Mouse (Mus musculus): ENCODE data around the gene Nup133. TPM values are rescaled to one million over a fixed set of nuclear protein-coding genes. Genes with fewer than 3 reads are reported as not detected.

Gene Nup133
- polyA plus RNA-seq, 1 experiment = 13.5 TPM

GRCm38 (mm10) chr8:123880821-123881350, 68.2 kb downstream of the Nup133 start:
- no peaks in the 10 kb centered on the region for H3K4me1 ChIP-seq (ENCODE audit: control insufficient read depth, insufficient read depth, low read length)
- no peak overlapping the region for H3K27ac ChIP-seq (ENCODE audit: control insufficient read depth, insufficient read depth, low read depth, low read length, poor library complexity)
- no peak overlapping the region for H3K4me3 ChIP-seq (replicated peaks; ENCODE audit: control insufficient read depth, low read depth, low read length)
- 67% methylated on average over 4 of the region's 4 CpGs for WGBS
- TF ChIP-seq POLR2A (IDR thresholded peaks at IDR 0.05; ENCODE audit: borderline replicate concordance, control insufficient read depth, low read depth, low read length) = no peak
- TF ChIP-seq CTCF (IDR thresholded peaks at IDR 0.05; ENCODE audit: control insufficient read depth, insufficient read depth, low read length) = no peak

- no peaks in the 10 kb centered on the region for H3K4me1 ChIP-seq (ENCODE audit: control insufficient read depth, insufficient read depth, low read length)
- H3K4me3 ChIP-seq (replicated peaks; ENCODE audit: control insufficient read depth, low read depth, low read length) = no peak overlapping the region
- no peak overlapping the region for H3K27ac ChIP-seq (ENCODE audit: control insufficient read depth, insufficient read depth, low read depth, low read length, poor library complexity)
- TF ChIP-seq CTCF (IDR thresholded peaks at IDR 0.05; ENCODE audit: control insufficient read depth, insufficient read depth, low read length) = no peak
- TF ChIP-seq POLR2A (IDR thresholded peaks at IDR 0.05; ENCODE audit: borderline replicate concordance, control insufficient read depth, low read depth, low read length) = no peak
- WGBS = 47% methylated on average over 10 of the region's 10 CpGs
Observed at GRCm38 (mm10) chr8:123880271-123880670, 68.8 kb downstream of the Nup133 start.

- Histone ChIP-seq H3K27ac (ENCODE audit: control insufficient read depth, insufficient read depth, low read depth, low read length, poor library complexity) (no peak overlapping the region), H3K4me1 (ENCODE audit: control insufficient read depth, insufficient read depth, low read length) (no peaks in the 10 kb centered on the region), H3K4me3 (replicated peaks; ENCODE audit: control insufficient read depth, low read depth, low read length) (no peak overlapping the region)
- 61% methylated on average over 2 of the region's 2 CpGs for WGBS
- TF ChIP-seq POLR2A (IDR thresholded peaks at IDR 0.05; ENCODE audit: borderline replicate concordance, control insufficient read depth, low read depth, low read length) (no peak), CTCF (IDR thresholded peaks at IDR 0.05; ENCODE audit: control insufficient read depth, insufficient read depth, low read length) (no peak)
Observed at GRCm38 (mm10) chr8:123877865-123878264, 71.2 kb downstream of the Nup133 start.

- 77% methylated on average over 11 of the region's 11 CpGs for WGBS
- TF ChIP-seq CTCF (IDR thresholded peaks at IDR 0.05; ENCODE audit: control insufficient read depth, insufficient read depth, low read length) = no peak
- no peak for TF ChIP-seq POLR2A (IDR thresholded peaks at IDR 0.05; ENCODE audit: borderline replicate concordance, control insufficient read depth, low read depth, low read length)
Observed at GRCm38 (mm10) chr8:123874324-123874723, 74.7 kb downstream of the Nup133 start.

GRCm38 (mm10) chr8:123873364-123873763, 75.7 kb downstream of the Nup133 start:
- Histone ChIP-seq H3K4me3 (replicated peaks; ENCODE audit: control insufficient read depth, low read depth, low read length) (no peak overlapping the region), H3K4me1 (ENCODE audit: control insufficient read depth, insufficient read depth, low read length) (no peaks in the 10 kb centered on the region), H3K27ac (ENCODE audit: control insufficient read depth, insufficient read depth, low read depth, low read length, poor library complexity) (no peak overlapping the region)
- TF ChIP-seq CTCF (IDR thresholded peaks at IDR 0.05; ENCODE audit: control insufficient read depth, insufficient read depth, low read length) (no peak), POLR2A (IDR thresholded peaks at IDR 0.05; ENCODE audit: borderline replicate concordance, control insufficient read depth, low read depth, low read length) (no peak)
- 71% methylated on average over 6 of the region's 6 CpGs for WGBS

More at GRCm38 (mm10) chr8:123874324-123874723, 74.7 kb downstream of the Nup133 start:
- Histone ChIP-seq H3K4me3 (replicated peaks; ENCODE audit: control insufficient read depth, low read depth, low read length) (no peak overlapping the region), H3K4me1 (ENCODE audit: control insufficient read depth, insufficient read depth, low read length) (no peaks in the 10 kb centered on the region), H3K27ac (ENCODE audit: control insufficient read depth, insufficient read depth, low read depth, low read length, poor library complexity) (no peak overlapping the region)

- TF ChIP-seq CTCF (IDR thresholded peaks at IDR 0.05; ENCODE audit: control insufficient read depth, insufficient read depth, low read length) (no peak), POLR2A (IDR thresholded peaks at IDR 0.05; ENCODE audit: borderline replicate concordance, control insufficient read depth, low read depth, low read length) (no peak)
Observed at GRCm38 (mm10) chr8:123872048-123872447, 77.0 kb downstream of the Nup133 start.

GRCm38 (mm10) chr8:123866971-123867370, 82.1 kb downstream of the Nup133 start:
- 62% methylated on average over 5 of the region's 5 CpGs for WGBS
- Histone ChIP-seq H3K27ac (ENCODE audit: control insufficient read depth, insufficient read depth, low read depth, low read length, poor library complexity) (no peak overlapping the region), H3K4me1 (ENCODE audit: control insufficient read depth, insufficient read depth, low read length) (no peaks in the 10 kb centered on the region), H3K4me3 (replicated peaks; ENCODE audit: control insufficient read depth, low read depth, low read length) (no peak overlapping the region)
- TF ChIP-seq POLR2A (IDR thresholded peaks at IDR 0.05; ENCODE audit: borderline replicate concordance, control insufficient read depth, low read depth, low read length) = no peak
- TF ChIP-seq CTCF (IDR thresholded peaks at IDR 0.05; ENCODE audit: control insufficient read depth, insufficient read depth, low read length) = no peak

More at GRCm38 (mm10) chr8:123872048-123872447, 77.0 kb downstream of the Nup133 start:
- no peak overlapping the region for H3K4me3 ChIP-seq (replicated peaks; ENCODE audit: control insufficient read depth, low read depth, low read length)
- WGBS = 82% methylated on average over 9 of the region's 9 CpGs
- no peak overlapping the region for H3K27ac ChIP-seq (ENCODE audit: control insufficient read depth, insufficient read depth, low read depth, low read length, poor library complexity)
- no peaks in the 10 kb centered on the region for H3K4me1 ChIP-seq (ENCODE audit: control insufficient read depth, insufficient read depth, low read length)

GRCm38 (mm10) chr8:123865786-123866185, 83.3 kb downstream of the Nup133 start:
- TF ChIP-seq POLR2A (IDR thresholded peaks at IDR 0.05; ENCODE audit: borderline replicate concordance, control insufficient read depth, low read depth, low read length) = no peak
- TF ChIP-seq CTCF (IDR thresholded peaks at IDR 0.05; ENCODE audit: control insufficient read depth, insufficient read depth, low read length) = no peak
- WGBS = 75% methylated on average over 7 of the region's 7 CpGs

GRCm38 (mm10) chr8:123860386-123860785, 88.7 kb downstream of the Nup133 start:
- Histone ChIP-seq H3K27ac (ENCODE audit: control insufficient read depth, insufficient read depth, low read depth, low read length, poor library complexity) (no peak overlapping the region), H3K4me3 (replicated peaks; ENCODE audit: control insufficient read depth, low read depth, low read length) (no peak overlapping the region), H3K4me1 (ENCODE audit: control insufficient read depth, insufficient read depth, low read length) (no peaks in the 10 kb centered on the region; the same call in 1 of the 2 replicates)
- no peak for TF ChIP-seq CTCF (IDR thresholded peaks at IDR 0.05; ENCODE audit: control insufficient read depth, insufficient read depth, low read length)
- TF ChIP-seq POLR2A (IDR thresholded peaks at IDR 0.05; ENCODE audit: borderline replicate concordance, control insufficient read depth, low read depth, low read length) = no peak
- WGBS = 53% methylated on average over 4 of the region's 4 CpGs

More at GRCm38 (mm10) chr8:123865786-123866185, 83.3 kb downstream of the Nup133 start:
- no peak overlapping the region for H3K4me3 ChIP-seq (replicated peaks; ENCODE audit: control insufficient read depth, low read depth, low read length)
- H3K4me1 ChIP-seq (ENCODE audit: control insufficient read depth, insufficient read depth, low read length) = no peaks in the 10 kb centered on the region
- H3K27ac ChIP-seq (ENCODE audit: control insufficient read depth, insufficient read depth, low read depth, low read length, poor library complexity) = no peak overlapping the region

Measured in bone marrow, adult 2 months (tissue).